In genomic region chr7:45061532-45062075, GRCm38 (mm10) we compare ENCODE assay signal across 8 mouse cellular contexts. TPM values are rescaled to one million over a fixed set of nuclear protein-coding genes. Genes with fewer than 3 reads are reported as not detected.
A peak's percentile ranks its signal among the peaks of the same experiment; 100 is the strongest.
DNase-seq lines count a peak whose midpoint lies in the region; ATAC-seq and TF ChIP-seq lines count a peak whose summit lies in the region.

No protein-coding gene starts in this region.

- H3K27me3 ChIP-seq in hindbrain, embryonic 11.5 days (ENCODE audit: control insufficient read depth, insufficient read depth, low read length) = no peaks in the 10 kb centered on the region
- no peaks in the 10 kb centered on the region for H3K27me3 ChIP-seq in limb, embryonic 14.5 days (ENCODE audit: control insufficient read depth, insufficient read depth, low read length)
- no peaks in the 10 kb centered on the region for H3K27me3 ChIP-seq in midbrain, embryonic 16.5 days (ENCODE audit: control insufficient read depth, insufficient read depth, low read depth, low read length)

- peak overlapping the region; percentile 28; the same call in 1 of the 2 replicates for H3K9ac ChIP-seq in hindbrain, embryonic 11.5 days (ENCODE audit: low read depth, low read length)
- peak overlapping the region; percentile 62 for H3K9ac ChIP-seq in limb, embryonic 14.5 days (ENCODE audit: low read depth, low read length, severe bottlenecking)
- 0 out of 2 replicates have a peak overlapping the region, but pooled peaks have one; percentile 15 for H3K9ac ChIP-seq in midbrain, embryonic 16.5 days (ENCODE audit: low read depth, low read length)

- ATAC-seq in hindbrain, embryonic 11.5 days (ENCODE audit: low FRiP score) = no peak
- no peak for ATAC-seq in limb, embryonic 14.5 days (ENCODE audit: low FRiP score, low read depth)
- no peak for ATAC-seq in midbrain, embryonic 16.5 days

- H3K9me3 ChIP-seq in hindbrain, embryonic 11.5 days (ENCODE audit: control insufficient read depth, low read length) = no peaks in the 10 kb centered on the region
- no peaks in the 10 kb centered on the region for H3K9me3 ChIP-seq in limb, embryonic 14.5 days (ENCODE audit: control insufficient read depth, low read length)
- no peaks in the 10 kb centered on the region for H3K9me3 ChIP-seq in midbrain, embryonic 16.5 days (replicated peaks; ENCODE audit: control insufficient read depth, low read length, poor library complexity, severe bottlenecking)

- peak overlapping the region; percentile 42 for H3K4me2 ChIP-seq in hindbrain, embryonic 11.5 days (replicated peaks; ENCODE audit: low read depth, low read length)
- peak overlapping the region; percentile 62 for H3K4me2 ChIP-seq in limb, embryonic 14.5 days (replicated peaks; ENCODE audit: low read depth, low read length, severe bottlenecking)
- H3K4me2 ChIP-seq in midbrain, embryonic 16.5 days (ENCODE audit: low read length) = peak overlapping the region; percentile 48

- no peaks in the 10 kb centered on the region for H3K36me3 ChIP-seq in hindbrain, embryonic 11.5 days (ENCODE audit: control insufficient read depth, insufficient read depth, low read length)
- 0 out of 2 replicates have a peak, but pooled peaks cover 3% of the 10 kb centered on the region for H3K36me3 ChIP-seq in limb, embryonic 14.5 days (ENCODE audit: control insufficient read depth, insufficient read depth, low read length)
- H3K36me3 ChIP-seq in midbrain, embryonic 16.5 days (ENCODE audit: control insufficient read depth, insufficient read depth, low read length) = no peaks in the 10 kb centered on the region

- peak overlapping the region; percentile 50 for H3K27ac ChIP-seq in bone marrow macrophage, adult 2 months (ENCODE audit: insufficient read depth, low read depth, low read length)
- H3K27ac ChIP-seq in hindbrain, embryonic 11.5 days (ENCODE audit: low read depth, low read length) = peak overlapping the region; percentile 68; the same call in 1 of the 2 replicates
- peak overlapping the region; percentile 49; the same call in 1 of the 2 replicates for H3K27ac ChIP-seq in limb, embryonic 14.5 days (replicated peaks; ENCODE audit: low read depth, low read length)
- H3K27ac ChIP-seq in midbrain, embryonic 16.5 days (ENCODE audit: low read length) = peak overlapping the region; percentile 90; the same call in 1 of the 2 replicates

- peak overlapping the region; percentile 95 for H3K4me3 ChIP-seq in bone marrow macrophage, adult 2 months (ENCODE audit: insufficient read depth, low read length)
- H3K4me3 ChIP-seq in hindbrain, embryonic 11.5 days (ENCODE audit: low read depth, low read length) = peak overlapping the region; percentile 54
- H3K4me3 ChIP-seq in limb, embryonic 14.5 days (replicated peaks; ENCODE audit: low read length) = peak overlapping the region; percentile 70
- H3K4me3 ChIP-seq in midbrain, embryonic 16.5 days (ENCODE audit: low read depth, low read length) = peak overlapping the region; percentile 60; the same call in 1 of the 2 replicates

- TF ChIP-seq CTCF in bone marrow macrophage, adult 2 months (IDR thresholded peaks at IDR 0.05; ENCODE audit: low read depth, low read length) = no peak

- peak; percentile 96 for DNase-seq in heart, adult 11 months
- DNase-seq in heart, adult 8-10 months (ENCODE audit: low spot score) = no peak
- peak; percentile 14 for DNase-seq in hindbrain, embryonic 11.5 days (ENCODE audit: low spot score)
- DNase-seq in limb, embryonic 14.5 days (ENCODE audit: low spot score) = no peak
- DNase-seq in right cerebral cortex, postnatal 25 days = no peak
- no peak for DNase-seq in spleen, postnatal 4 days (ENCODE audit: low spot score in 2 of 2)

- 16% methylated on average over 11 of the region's 11 CpGs for WGBS in hindbrain, embryonic 11.5 days
- 10% methylated on average over 11 of the region's 11 CpGs for WGBS in limb, embryonic 14.5 days
- 20% methylated on average over 11 of the region's 11 CpGs for WGBS in midbrain, embryonic 16.5 days

- TF ChIP-seq POLR2A in bone marrow macrophage, adult 2 months (IDR thresholded peaks at IDR 0.05; ENCODE audit: borderline replicate concordance, low read depth, low read length) = no peak
- no peak for TF ChIP-seq POLR2A in limb, embryonic 14.5 days (IDR thresholded peaks at IDR 0.05; ENCODE audit: borderline replicate concordance, extremely low read depth, insufficient read depth, insufficient read length)

- peaks cover 17% of the 10 kb centered on the region for H3K4me1 ChIP-seq in bone marrow macrophage, adult 2 months (ENCODE audit: control insufficient read depth, insufficient read depth, low read length)
- H3K4me1 ChIP-seq in hindbrain, embryonic 11.5 days (replicated peaks; ENCODE audit: control insufficient read depth, insufficient read depth, low read length) = peaks cover 6% of the 10 kb centered on the region; the same call in 1 of the 2 replicates
- peaks cover 12% of the 10 kb centered on the region for H3K4me1 ChIP-seq in limb, embryonic 14.5 days (ENCODE audit: control insufficient read depth, insufficient read depth, low read length)
- peaks cover 26% of the 10 kb centered on the region for H3K4me1 ChIP-seq in midbrain, embryonic 16.5 days (ENCODE audit: control insufficient read depth, insufficient read depth, low read length)

RNA-seq across cellular contexts. Expression of gene Nosip, which starts 0.6 kb away (rescaled TPM):
- total RNA-seq in heart, adult 8-10 months (2022) = 10 to 100 TPM; 30.6 to 33.8 (median 32.7) TPM
- 68.2 and 68.9 TPM in 2 replicates for polyA plus RNA-seq in bone marrow macrophage, adult 2 months (2012; ENCODE audit: insufficient read depth, insufficient read length, missing spikeins)
- polyA plus RNA-seq in hindbrain, embryonic 11.5 days (2014; fragmentation: Nextera tagmentation; extraction: Ambion mirVana) = 58.2 and 62.7 TPM in 2 replicates
- polyA plus RNA-seq in limb, embryonic 14.5 days (2012; rRNA removed) = 82.7 and 86.8 TPM in 2 replicates
- 68.1 and 69.6 TPM in 2 replicates for polyA plus RNA-seq in limb, embryonic 14.5 days (2014; fragmentation: Nextera tagmentation; extraction: Ambion mirVana)
- polyA plus RNA-seq in midbrain, embryonic 16.5 days (2015; fragmentation: Nextera tagmentation; extraction: Ambion mirVana) = 64.1 and 67.7 TPM in 2 replicates

RNA-seq across cellular contexts. Expression of gene Prrg2, which starts 0.9 kb away (rescaled TPM):
- total RNA-seq in heart, adult 8-10 months (2022) = 1 to 10 TPM; 5.6 to 7.8 (median 6.7) TPM
- polyA plus RNA-seq in bone marrow macrophage, adult 2 months (2012; ENCODE audit: insufficient read depth, insufficient read length, missing spikeins) = 22.9 and 23.6 TPM in 2 replicates
- polyA plus RNA-seq in hindbrain, embryonic 11.5 days (2014; fragmentation: Nextera tagmentation; extraction: Ambion mirVana) = 15.7 and 17.1 TPM in 2 replicates
- polyA plus RNA-seq in limb, embryonic 14.5 days (2012; rRNA removed) = 50.4 and 54.1 TPM in 2 replicates
- polyA plus RNA-seq in limb, embryonic 14.5 days (2014; fragmentation: Nextera tagmentation; extraction: Ambion mirVana) = 18.6 and 21.4 TPM in 2 replicates
- polyA plus RNA-seq in midbrain, embryonic 16.5 days (2015; fragmentation: Nextera tagmentation; extraction: Ambion mirVana) = 12.5 and 13.6 TPM in 2 replicates

RNA-seq across cellular contexts. Expression of gene Prr12, which starts 8.9 kb away (rescaled TPM):
- total RNA-seq in heart, adult 8-10 months (2022) = 10 to 100 TPM; 22.4 to 26.3 (median 24.9) TPM
- polyA plus RNA-seq in bone marrow macrophage, adult 2 months (2012; ENCODE audit: insufficient read depth, insufficient read length, missing spikeins) = 19.3 and 22.5 TPM in 2 replicates
- 13.0 and 16.0 TPM in 2 replicates for polyA plus RNA-seq in hindbrain, embryonic 11.5 days (2014; fragmentation: Nextera tagmentation; extraction: Ambion mirVana)
- polyA plus RNA-seq in limb, embryonic 14.5 days (2012; rRNA removed) = 25.2 and 26.8 TPM in 2 replicates
- polyA plus RNA-seq in limb, embryonic 14.5 days (2014; fragmentation: Nextera tagmentation; extraction: Ambion mirVana) = 16.0 and 19.6 TPM in 2 replicates
- polyA plus RNA-seq in midbrain, embryonic 16.5 days (2015; fragmentation: Nextera tagmentation; extraction: Ambion mirVana) = 13.6 and 13.9 TPM in 2 replicates

RNA-seq across cellular contexts. Expression of gene Rcn3, which starts 30.4 kb away (rescaled TPM):
- total RNA-seq in heart, adult 8-10 months (2022) = 10 to 100 TPM; 17.8 to 27.4 (median 21.4) TPM
- polyA plus RNA-seq in bone marrow macrophage, adult 2 months (2012; ENCODE audit: insufficient read depth, insufficient read length, missing spikeins) = 3.1 and 4.6 TPM in 2 replicates
- polyA plus RNA-seq in hindbrain, embryonic 11.5 days (2014; fragmentation: Nextera tagmentation; extraction: Ambion mirVana) = 134 and 149 TPM in 2 replicates
- polyA plus RNA-seq in limb, embryonic 14.5 days (2012; rRNA removed) = 679 and 759 TPM in 2 replicates
- polyA plus RNA-seq in limb, embryonic 14.5 days (2014; fragmentation: Nextera tagmentation; extraction: Ambion mirVana) = 569 and 577 TPM in 2 replicates
- 43.5 and 47.8 TPM in 2 replicates for polyA plus RNA-seq in midbrain, embryonic 16.5 days (2015; fragmentation: Nextera tagmentation; extraction: Ambion mirVana)

RNA-seq across cellular contexts. Expression of gene Fcgrt, which starts 42.0 kb away (rescaled TPM):
- total RNA-seq in heart, adult 8-10 months (2022) = 10 to 100 TPM; 65.6 to 77.1 (median 67.5) TPM
- polyA plus RNA-seq in bone marrow macrophage, adult 2 months (2012; ENCODE audit: insufficient read depth, insufficient read length, missing spikeins) = 149 and 150 TPM in 2 replicates
- polyA plus RNA-seq in hindbrain, embryonic 11.5 days (2014; fragmentation: Nextera tagmentation; extraction: Ambion mirVana) = 12.9 and 13.2 TPM in 2 replicates
- polyA plus RNA-seq in limb, embryonic 14.5 days (2012; rRNA removed) = 56.1 and 64.6 TPM in 2 replicates
- polyA plus RNA-seq in limb, embryonic 14.5 days (2014; fragmentation: Nextera tagmentation; extraction: Ambion mirVana) = 88.4 and 89.0 TPM in 2 replicates
- 22.7 and 27.9 TPM in 2 replicates for polyA plus RNA-seq in midbrain, embryonic 16.5 days (2015; fragmentation: Nextera tagmentation; extraction: Ambion mirVana)

Comparison
In these comparisons a context has a peak if more than half of its experiments do, and no peak if none do; other contexts are left out.
1. DNase-seq: peak in heart, adult 11 months (single experiment) and hindbrain, embryonic 11.5 days (single experiment); none in heart, adult 8-10 months (single experiment), limb, embryonic 14.5 days (single experiment), right cerebral cortex, postnatal 25 days (single experiment) and spleen, postnatal 4 days (0 of 2).
2. Peak in every context shown above with its lines, with median percentiles within 50 percentile points of each other: H3K27ac ChIP-seq, H3K4me3 ChIP-seq, H3K4me2 ChIP-seq and H3K9ac ChIP-seq.